Mouse (Mus musculus) ES-E14 (cell line): ENCODE data around the gene Canx. TPM values are rescaled to one million over a fixed set of nuclear protein-coding genes. Genes with fewer than 3 reads are reported as not detected.
A peak's percentile ranks its signal among the peaks of the same experiment; 100 is the strongest.
"Not testable (repeated sequence)": the region's sequence is repeated elsewhere in the genome, so short reads cannot be mapped to it uniquely, and the experiment has no call there.

Source experiments
- DNase-seq: peaks from one replicate; pipeline ENCODE4 v3.0.0-alpha.2; 2013; ENCODE audit warnings: low read depth, low spot score
- H3K27ac ChIP-seq: 2 replicates; pipeline ENCODE4 v1.5.1; 2012; ENCODE audit warnings: low read depth, mild to moderate bottlenecking, low read length, moderate library complexity, mixed read lengths; ENCODE audit not compliant: poor library complexity, insufficient read depth, severe bottlenecking
- H3K36me3 ChIP-seq: 2 replicates; pipeline ENCODE4 v1.6.1; 2012; ENCODE audit warnings: mild to moderate bottlenecking, low read length, moderate library complexity, mixed read lengths; ENCODE audit not compliant: control insufficient read depth, poor library complexity, insufficient read depth, severe bottlenecking
- H3K4me1 ChIP-seq, 2 experiments: fragments of 150-350 bp in 1 of 2; sonication (generic) in 1 of 2; 2 replicates each; pipeline ENCODE4 v1.6.1; 2012; ENCODE audit warnings: low read length in 2 of 2, mild to moderate bottlenecking in 1 of 2, mixed read lengths in 1 of 2; ENCODE audit not compliant: control insufficient read depth in 2 of 2, insufficient read depth in 2 of 2, poor library complexity in 1 of 2
- H3K4me3 ChIP-seq, 2 experiments: fragments of 150-350 bp in 1 of 2; sonication (generic) in 1 of 2; 2 replicates each; pipeline ENCODE4 v1.5.1; 2012; ENCODE audit warnings: low read length in 2 of 2, low read depth in 1 of 2, mild to moderate bottlenecking in 1 of 2, mixed read lengths in 1 of 2; ENCODE audit not compliant: insufficient read depth in 1 of 2, poor library complexity in 1 of 2, severe bottlenecking in 1 of 2
- H3K9ac ChIP-seq: 2 replicates; pipeline ENCODE4 v1.6.1; 2012; ENCODE audit warnings: low read depth, mild to moderate bottlenecking, low read length, mixed read lengths; ENCODE audit not compliant: poor library complexity, insufficient read depth, severe bottlenecking
- H3K9me3 ChIP-seq: fragments of 150-350 bp; sonication (generic); 2 replicates; pipeline ENCODE4 v1.6.1; 2012; ENCODE audit warnings: low read depth, mild to moderate bottlenecking, low read length; ENCODE audit not compliant: control insufficient read depth, insufficient read depth
- CHD2 ChIP-seq: IDR thresholded peaks from 2 replicates; pipeline ENCODE4 v1.6.1; 2014; ENCODE audit warnings: mild to moderate bottlenecking, low read depth, low read length, inconsistent platforms
- HCFC1 ChIP-seq: IDR thresholded peaks from 2 replicates; pipeline ENCODE4 v1.6.1; 2012; ENCODE audit warnings: low read length, inconsistent platforms, borderline replicate concordance; ENCODE audit not compliant: insufficient read depth
- MAFK ChIP-seq: IDR thresholded peaks from 2 replicates; pipeline ENCODE4 v1.6.1; 2014; ENCODE audit warnings: mild to moderate bottlenecking, low read depth, low read length, inconsistent platforms; ENCODE audit not compliant: insufficient read depth
- ZC3H11A ChIP-seq: IDR thresholded peaks from 2 replicates; pipeline ENCODE4 v1.6.1; 2012; ENCODE audit warnings: low read depth, mild to moderate bottlenecking, inconsistent platforms, low read length, borderline replicate concordance
- ZNF384 ChIP-seq: IDR thresholded peaks from 2 replicates; pipeline ENCODE4 v1.6.1; 2012; ENCODE audit warnings: low read depth, low read length, inconsistent platforms
- in situ Hi-C, 2 experiments: fragments of 600-800 bp; cut with MboI; formaldehyde crosslinking; loops; one replicate each; pipeline ENCODE4 v1.15.1; 2025; ENCODE audit warnings: low sequenced_read_pairs in 2 of 2, inconsistent platforms in 1 of 2; ENCODE audit not compliant: unreplicated experiment in 2 of 2
- total RNA-seq: library from RNA; depleted of rRNA; stranded (reverse); fragments of 300-350 nt; gene quantifications from 2 replicates; pipeline ENCODE4 v1.2.3, GENCODE M21; 2012

Canx gene
- total RNA-seq, 1 experiment, result 970 TPM

DNA sequence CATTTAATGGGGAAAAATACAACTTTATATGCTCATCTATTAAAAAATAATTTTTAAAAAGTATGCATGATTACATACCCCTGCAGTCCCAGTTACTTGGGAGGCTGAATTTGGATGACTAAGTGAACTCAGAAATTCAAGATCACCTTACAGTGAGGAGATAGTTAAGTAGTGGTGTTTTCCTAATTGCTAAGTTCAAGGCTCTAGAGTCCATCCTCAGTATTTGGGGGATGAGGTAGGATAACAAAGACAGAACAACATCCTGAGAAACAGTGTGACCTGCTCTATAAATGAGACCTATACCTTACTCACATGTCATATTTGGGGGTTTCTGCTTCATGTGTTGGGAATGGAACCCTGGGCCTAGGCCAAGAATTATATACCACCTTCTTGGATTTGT is 3.1 kb downstream of the Canx start:
- H3K9ac ChIP-seq, result no peak overlapping the region

DNA sequence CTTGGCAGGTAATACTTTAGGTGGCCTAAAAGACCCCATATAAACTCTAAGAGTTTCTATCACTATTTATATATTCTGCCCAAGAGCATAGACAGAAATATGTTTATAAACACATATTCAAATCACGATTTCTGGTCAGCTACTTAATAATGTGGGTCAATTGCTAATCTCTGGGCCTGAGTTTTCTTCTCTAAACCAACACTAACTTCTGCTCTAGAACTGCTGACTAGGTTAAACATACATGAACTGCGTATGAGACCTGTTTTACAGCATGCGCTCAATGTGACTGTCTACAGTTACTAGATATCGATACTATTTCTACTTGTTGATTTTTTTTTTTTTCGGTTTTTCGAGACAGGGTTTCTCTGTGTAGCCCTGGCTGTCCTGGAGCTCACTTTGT is 4.2 kb downstream of the Canx start:
- DNase-seq, result no peak
- Histone ChIP-seq H3K9me3 (no peaks in the 10 kb centered on the region), H3K4me3 (no peak overlapping the region), H3K27ac (no peak overlapping the region), H3K36me3 (peaks cover 4% of the 10 kb centered on the region), H3K4me1 (peaks cover 2 to 9% of the 10 kb centered on the region in 2 experiments; a peak in 3 of 4 replicates), H3K9ac (no peak overlapping the region)
- in situ Hi-C loops, result no loop called here
- no peak for TF ChIP-seq ZNF384
- no peak for TF ChIP-seq ZC3H11A
- TF ChIP-seq HCFC1, result no peak
- TF ChIP-seq MAFK, result peak; percentile 40; the same call in 1 of the 2 replicates
- no peak for TF ChIP-seq CHD2

More for the DNA sequence above, 3.1 kb downstream of the Canx start:
- Histone ChIP-seq H3K9me3 (no peaks in the 10 kb centered on the region), H3K4me3 (no peak overlapping the region), H3K36me3 (peaks cover 4% of the 10 kb centered on the region), H3K27ac (no peak overlapping the region), H3K4me1 (peaks cover 2 to 9% of the 10 kb centered on the region in 2 experiments)
- TF ChIP-seq CHD2 (no peak), ZNF384 (no peak), ZC3H11A (no peak), MAFK (no peak), HCFC1 (no peak)
- DNase-seq, result no peak
- in situ Hi-C loops, result no loop called here

GRCm38 (mm10) chr11:50319343-50319742 is 6.1 kb downstream of the Canx start:
- DNase-seq, in situ Hi-C loops, H3K36me3 ChIP-seq: not testable (repeated sequence)

GRCm38 (mm10) chr11:50312803-50313202 is 12.7 kb downstream of the Canx start:
- no peaks in the 10 kb centered on the region for H3K4me1 ChIP-seq
- no peaks in the 10 kb centered on the region for H3K9me3 ChIP-seq
- peaks cover 13% of the 10 kb centered on the region for H3K36me3 ChIP-seq
- TF ChIP-seq ZNF384 (no peak), CHD2 (no peak), MAFK (no peak), ZC3H11A (no peak), HCFC1 (no peak)
- no peak overlapping the region for H3K27ac ChIP-seq
- no peak overlapping the region for H3K4me3 ChIP-seq
- in situ Hi-C loops, result no loop called here
- H3K9ac ChIP-seq, result no peak overlapping the region
- DNase-seq, result no peak

More at GRCm38 (mm10) chr11:50319343-50319742, 6.1 kb downstream of the Canx start:
- H3K4me3 ChIP-seq, H3K4me1 ChIP-seq, H3K9ac ChIP-seq, H3K27ac ChIP-seq, H3K9me3 ChIP-seq: not testable (repeated sequence)

- Histone ChIP-seq H3K9me3 (no peaks in the 10 kb centered on the region), H3K27ac (no peak overlapping the region; the same call in 1 of the 2 replicates), H3K4me1 (no peaks in the 10 kb centered on the region), H3K9ac (no peak overlapping the region), H3K36me3 (peaks cover 45% of the 10 kb centered on the region), H3K4me3 (no peak overlapping the region)
- in situ Hi-C loops, result loop anchor here in 1 of 2 experiments (5.0 kb wide), 1 partner anchor 84 kb away; no protein-coding TSS in a partner anchor
- TF ChIP-seq ZC3H11A (no peak), ZNF384 (no peak), HCFC1 (no peak), MAFK (no peak), CHD2 (no peak)
- DNase-seq, result no peak
Observed at GRCm38 (mm10) chr11:50303406-50303805, 22.1 kb downstream of the Canx start.
